Mouse (Mus musculus) G1E (cell line): Measurements from ENCODE around the gene Dcp1b.

Experiments
- CTCF ChIP-seq: IDR thresholded peaks from 2 replicates; pipeline ENCODE4 v1.5.1; 2012; ENCODE audit warnings: low read depth, low read length, inconsistent platforms, mixed read lengths
- GATA1 ChIP-seq: IDR thresholded peaks from 2 replicates; pipeline ENCODE4 v1.6.1; 2012; ENCODE audit warnings: borderline replicate concordance, low read length, inconsistent platforms, mixed read lengths
- POLR2AphosphoS5 ChIP-seq: IDR thresholded peaks from 2 replicates; pipeline ENCODE4 v1.6.1; 2012; ENCODE audit warnings: low read depth, low read length, inconsistent platforms; ENCODE audit not compliant: insufficient replicate concordance
- TAL1 ChIP-seq: conservative IDR thresholded peaks from 2 replicates; pipeline ENCODE4 v1.6.1; 2012; ENCODE audit warnings: low read depth, low read length, inconsistent platforms, mixed read lengths

- TF ChIP-seq CTCF: no peak
- no peak for TF ChIP-seq GATA1
- no peak for TF ChIP-seq TAL1
- TF ChIP-seq POLR2AphosphoS5: no peak
Observed at GRCm38 (mm10) chr6:119132863-119133262, 42.2 kb upstream of the Dcp1b start.
